Mouse (Mus musculus) A20 (cell line): ENCODE data around the gene Cog5.

Experiments
- DNase-seq: peaks from one replicate; pipeline ENCODE4 v3.0.0-alpha.2; 2011; ENCODE audit warnings: low read depth, low spot score

Cog5 gene

DNA sequence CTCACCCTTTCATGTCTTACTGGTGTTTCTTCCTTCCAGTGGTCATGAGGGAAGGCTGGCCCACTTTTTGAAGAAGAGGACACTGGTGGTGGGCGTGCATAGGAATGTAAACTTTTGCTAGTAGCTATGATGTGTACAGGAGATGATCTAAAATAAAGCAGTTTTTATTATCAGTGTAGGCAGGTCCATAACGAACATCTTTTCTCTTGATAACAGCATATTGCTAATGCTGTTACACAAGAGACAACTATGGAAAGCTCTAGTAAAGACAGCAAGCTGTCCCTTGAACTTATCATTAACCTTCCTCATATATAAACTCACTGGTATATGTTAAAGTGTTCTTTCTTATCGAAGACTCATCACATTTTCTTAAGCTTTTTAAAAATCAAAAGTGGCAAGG lies 282.9 kb downstream of the Cog5 start:
- DNase-seq, result no peak

- no peak for DNase-seq
Measured at GRCm38 (mm10) chr12:31938391-31938997, 283.8 kb downstream of the Cog5 start.

DNA sequence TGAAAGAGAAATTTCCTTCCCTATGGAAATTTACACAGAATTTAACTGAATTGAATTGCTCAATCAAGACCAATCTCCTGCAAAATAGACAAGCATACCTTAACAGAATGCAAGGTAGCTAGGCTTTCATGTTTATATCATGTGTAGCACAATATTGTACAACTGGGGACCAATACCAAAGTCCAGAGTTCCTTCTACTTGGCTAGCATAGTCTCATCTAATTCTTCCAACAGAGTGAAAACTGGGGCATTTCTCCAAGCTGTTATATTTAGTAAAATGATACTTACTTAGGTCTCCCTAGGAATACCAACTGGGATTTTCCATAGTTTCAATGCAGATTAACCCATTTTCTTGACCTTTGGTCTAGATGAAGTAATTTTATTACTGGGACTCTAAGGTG lies 284.4 kb downstream of the Cog5 start:
- DNase-seq, result no peak

GRCm38 (mm10) chr12:31943020-31943654 lies 288.5 kb downstream of the Cog5 start:
- no peak for DNase-seq

- no peak for DNase-seq
Measured at GRCm38 (mm10) chr12:31944405-31944804, 289.7 kb downstream of the Cog5 start.

- peak; percentile 49 for DNase-seq
Measured at GRCm38 (mm10) chr12:31947476-31947875, 292.8 kb downstream of the Cog5 start.

GRCm38 (mm10) chr12:31948101-31949000 lies 293.7 kb downstream of the Cog5 start:
- DNase-seq, result no peak

- peak; percentile 96 for DNase-seq
Measured at GRCm38 (mm10) chr12:31949193-31949741, 294.6 kb downstream of the Cog5 start.

GRCm38 (mm10) chr12:31949759-31950658 lies 295.3 kb downstream of the Cog5 start, which contains the start of gene Hbp1:
Gene Hbp1 (minus strand): TSS chr12:31950535.
- DNase-seq, result peak; percentile 99

DNA sequence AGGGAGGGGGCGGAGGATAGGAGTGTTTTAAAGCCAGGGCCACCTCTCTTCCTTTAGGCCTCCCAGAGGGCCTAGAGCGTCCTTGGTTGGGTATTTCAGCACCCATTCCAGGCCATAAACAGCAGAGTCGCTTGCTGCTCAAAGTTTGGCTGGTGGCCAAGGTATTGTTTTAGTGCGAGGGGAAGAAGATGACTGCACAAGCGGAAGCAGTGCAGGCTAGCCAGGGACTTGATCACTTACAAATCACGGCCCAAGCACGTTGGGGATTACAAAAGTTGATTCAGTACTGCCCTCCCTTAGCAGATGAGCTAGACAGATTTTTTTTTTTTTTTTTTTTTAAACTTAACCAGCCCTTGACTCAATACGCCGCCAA lies 296.0 kb downstream of the Cog5 start:
- DNase-seq, result no peak

- DNase-seq, result no peak
Measured at GRCm38 (mm10) chr12:31955843-31956242, 301.2 kb downstream of the Cog5 start.

- DNase-seq, result no peak
Measured at GRCm38 (mm10) chr12:31964074-31964473, 309.4 kb downstream of the Cog5 start.

GRCm38 (mm10) chr12:31965517-31966212 lies 311.0 kb downstream of the Cog5 start:
- DNase-seq, result no peak

- DNase-seq, result no peak
Measured at GRCm38 (mm10) chr12:31966405-31966804, 311.7 kb downstream of the Cog5 start.

- peak; percentile 71 for DNase-seq
Measured at GRCm38 (mm10) chr12:31967536-31967935, 312.9 kb downstream of the Cog5 start.

- DNase-seq, result no peak
Measured at GRCm38 (mm10) chr12:31969111-31969510, 314.4 kb downstream of the Cog5 start.

DNA sequence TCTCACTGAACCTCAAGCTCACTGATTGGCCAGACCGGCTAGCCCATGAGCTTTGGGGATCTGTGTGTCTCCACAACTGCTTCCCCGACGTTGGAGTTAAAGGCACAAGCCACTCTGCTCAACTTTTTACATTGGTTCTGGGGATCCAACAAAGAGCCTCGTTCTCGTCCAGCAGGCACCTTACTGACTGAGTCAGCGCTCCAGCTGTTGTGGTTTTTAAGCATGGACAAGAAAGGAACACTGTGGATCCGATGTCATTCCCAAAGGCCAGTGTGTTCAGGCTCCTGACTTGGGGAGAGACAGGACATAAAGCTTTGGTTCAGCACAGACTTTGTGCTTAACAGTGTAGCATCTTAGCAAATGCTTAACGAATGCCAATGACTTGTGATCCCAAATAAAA lies 316.9 kb downstream of the Cog5 start:
- DNase-seq, result no peak

DNA sequence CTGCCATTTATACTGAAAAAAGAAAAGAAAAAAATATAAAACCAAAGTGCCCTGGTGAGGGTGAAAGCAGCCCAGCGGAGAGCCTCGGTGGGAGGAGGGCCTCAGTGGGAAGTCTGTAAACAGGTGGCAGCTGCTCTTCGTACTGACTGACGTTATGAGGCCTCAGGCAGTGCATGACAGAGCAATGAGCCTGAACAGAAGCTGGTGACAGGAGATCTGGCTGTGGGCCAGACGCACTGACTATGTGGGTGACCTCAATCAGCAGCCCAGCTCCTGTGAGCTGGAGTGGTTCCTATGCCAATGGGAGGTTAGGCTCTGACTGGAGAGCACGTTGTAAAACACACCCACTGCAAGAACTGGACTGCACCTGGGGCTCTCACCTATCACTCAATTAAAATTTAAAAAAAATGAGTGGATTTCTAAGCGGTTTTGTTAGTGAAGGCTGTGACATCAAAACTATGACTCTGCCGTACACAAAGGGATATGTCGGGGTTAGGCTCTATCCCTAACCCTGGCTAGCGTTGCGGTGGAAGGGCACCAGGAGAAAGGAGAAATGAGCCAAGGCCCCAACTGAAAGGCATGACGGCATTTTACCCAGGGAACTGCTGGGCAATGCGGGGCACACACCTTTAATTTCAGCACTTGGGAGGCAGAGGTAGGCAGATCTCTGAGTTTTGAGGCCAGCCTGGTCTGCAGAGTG lies 319.0 kb downstream of the Cog5 start:
- DNase-seq, result peak; percentile 88

GRCm38 (mm10) chr12:31976544-31976943 lies 321.9 kb downstream of the Cog5 start:
- no peak for DNase-seq

DNA sequence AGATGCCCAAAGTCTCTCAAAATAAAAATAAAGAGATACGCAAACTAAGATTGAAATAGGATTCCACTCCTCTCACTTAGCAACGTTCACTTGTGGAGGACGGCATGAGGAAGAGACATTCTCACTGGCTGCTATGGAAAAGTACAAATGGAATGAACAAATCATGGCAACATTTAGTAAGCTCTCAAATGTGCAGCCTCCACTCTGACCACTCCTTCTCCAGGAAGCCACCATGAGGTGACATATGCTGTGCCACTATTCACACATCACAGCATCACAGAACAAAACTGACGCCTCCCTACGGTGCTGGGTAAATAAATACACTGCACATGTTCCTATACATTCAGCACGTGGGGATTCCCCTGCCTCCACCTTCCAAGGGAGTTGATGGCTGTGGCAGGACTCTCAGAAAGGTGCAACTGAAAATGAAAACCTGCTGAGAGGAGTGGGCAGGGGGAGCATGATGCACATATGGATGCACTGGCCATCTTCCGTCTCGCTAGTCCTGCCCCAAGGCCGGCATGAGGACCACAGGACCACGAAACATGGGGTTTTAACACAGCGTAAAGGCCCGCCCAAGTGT lies 323.0 kb downstream of the Cog5 start:
- DNase-seq, result no peak
